Mouse (Mus musculus): Measurements from ENCODE around the gene Gnaz.

DNA sequence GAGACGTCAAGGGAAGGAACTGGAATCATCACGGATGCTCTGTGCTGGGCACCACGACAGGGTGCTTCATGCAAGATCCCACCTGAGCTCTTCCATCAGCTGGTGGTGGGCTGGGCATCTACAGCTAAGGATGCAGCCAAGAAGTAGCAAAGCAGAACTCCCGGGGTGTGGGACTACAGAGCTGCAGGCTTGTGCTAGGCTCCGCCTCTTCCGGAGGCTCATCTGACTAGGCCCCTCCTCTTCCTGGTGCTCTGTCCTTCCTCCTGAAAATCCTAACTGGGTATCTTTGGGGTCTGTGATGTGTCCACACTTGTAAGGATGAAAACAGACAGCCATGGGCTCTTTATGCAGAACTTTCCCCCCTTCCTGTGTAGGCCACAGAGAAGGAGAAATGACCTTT, 98.7 kb downstream of the Gnaz start:
- TF ChIP-seq CTCF (IDR thresholded peaks at IDR 0.05; ENCODE audit: low read depth, low read length) = no peak
- no peak for TF ChIP-seq POLR2A (IDR thresholded peaks at IDR 0.05; ENCODE audit: extremely low read depth, insufficient read depth, low read length)

Data from liver, adult 2 months (tissue).